Mouse (Mus musculus): Measurements from ENCODE around the gene Mgat4e.
"Not testable (repeated sequence)": the region's sequence is repeated elsewhere in the genome, so short reads cannot be mapped to it uniquely, and the experiment has no call there.

Mgat4e gene

DNA sequence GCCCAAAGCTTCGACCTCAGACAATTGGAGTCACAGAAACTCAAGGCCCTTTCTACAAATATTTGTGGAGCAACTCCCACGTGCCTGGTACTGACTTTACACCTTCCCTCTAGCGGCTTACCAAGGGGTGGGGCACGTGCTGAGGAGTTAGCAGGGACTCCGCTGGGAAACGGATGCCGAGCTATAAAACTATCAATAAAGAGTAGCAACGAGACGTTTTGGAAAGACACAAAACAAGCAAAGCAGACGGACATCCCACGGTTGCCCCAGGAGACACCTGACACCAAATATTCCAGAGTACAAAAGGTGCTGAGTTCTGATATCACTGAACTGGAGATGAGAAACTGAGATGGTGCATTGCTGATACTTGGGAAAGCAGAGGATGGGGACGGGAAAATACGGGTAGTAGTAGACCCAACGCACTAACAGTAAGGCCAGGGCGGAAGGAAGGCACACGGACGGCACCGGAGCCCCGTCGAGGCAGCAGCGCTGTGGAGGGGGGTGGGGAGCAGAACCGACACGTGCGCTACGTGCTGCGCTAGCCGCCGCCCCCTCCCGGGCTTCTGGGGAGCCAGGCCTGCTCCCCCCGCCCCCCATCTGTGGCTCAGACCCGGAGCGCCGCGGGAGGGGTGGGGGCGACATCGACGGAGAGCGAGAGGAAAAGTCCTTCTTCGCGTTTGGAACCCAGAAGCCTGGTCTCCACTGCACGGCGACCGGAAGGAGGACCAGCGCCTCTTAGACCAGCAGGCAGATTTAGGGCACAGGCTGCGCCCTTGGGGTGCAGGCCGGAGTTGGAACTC is 6.6 kb upstream of the Mgat4e start:
- peak in 1 of 2 experiments; percentile 12 for DNase-seq (ENCODE audit: low spot score in 2 of 2)

DNA sequence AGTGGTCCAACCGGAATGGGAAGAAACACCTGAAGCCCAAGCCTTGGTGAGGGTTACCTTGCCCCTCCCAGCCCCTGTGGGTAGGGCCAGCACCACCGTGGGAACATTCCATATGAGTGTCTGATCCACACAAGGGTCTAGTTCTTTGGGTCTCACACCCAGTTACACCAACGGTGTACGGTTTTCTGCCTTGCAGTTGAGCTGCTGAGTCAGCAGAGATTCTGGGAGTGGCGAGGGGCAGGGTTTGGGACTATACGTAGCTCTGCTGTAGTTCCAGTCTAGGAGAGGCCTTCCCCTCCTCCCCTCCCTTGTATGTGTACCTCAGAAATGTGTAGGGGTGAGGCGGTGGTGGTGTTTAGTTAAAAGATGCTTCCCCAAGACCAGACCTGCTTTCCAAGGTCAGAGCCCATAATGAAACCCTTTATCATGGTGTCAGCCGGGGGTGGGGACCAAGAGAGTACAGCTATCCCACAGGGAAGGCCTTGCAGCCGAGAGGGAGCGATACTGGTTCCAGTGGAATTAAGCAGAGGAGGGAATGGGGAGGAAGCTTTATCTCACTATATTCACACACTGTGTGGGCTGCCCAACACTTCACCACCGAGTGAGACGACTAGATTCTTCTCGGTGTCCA is 5.9 kb upstream of the Mgat4e start:
- DNase-seq (ENCODE audit: low spot score in 2 of 2): no peak

DNA sequence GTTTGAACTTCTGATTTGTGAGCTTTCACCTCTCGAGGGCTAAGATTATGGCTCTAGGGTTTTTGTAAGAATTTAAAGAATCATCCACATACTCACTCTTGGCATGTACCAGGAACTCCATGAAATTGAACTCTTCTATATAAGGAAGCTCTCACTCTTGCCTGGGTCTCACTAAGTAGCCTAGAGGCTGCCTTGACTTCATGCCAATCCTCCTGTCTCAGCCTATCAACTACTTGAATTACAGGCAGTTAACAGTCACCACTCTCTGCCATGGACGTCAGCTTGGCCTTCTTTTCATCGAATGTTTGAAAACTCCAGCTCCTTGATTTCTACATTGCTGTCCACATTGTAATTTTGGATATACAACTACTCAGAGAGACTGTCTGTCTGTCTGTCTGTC is 2.9 kb upstream of the Mgat4e start:
- no peak for DNase-seq (ENCODE audit: low spot score in 2 of 2)

DNA sequence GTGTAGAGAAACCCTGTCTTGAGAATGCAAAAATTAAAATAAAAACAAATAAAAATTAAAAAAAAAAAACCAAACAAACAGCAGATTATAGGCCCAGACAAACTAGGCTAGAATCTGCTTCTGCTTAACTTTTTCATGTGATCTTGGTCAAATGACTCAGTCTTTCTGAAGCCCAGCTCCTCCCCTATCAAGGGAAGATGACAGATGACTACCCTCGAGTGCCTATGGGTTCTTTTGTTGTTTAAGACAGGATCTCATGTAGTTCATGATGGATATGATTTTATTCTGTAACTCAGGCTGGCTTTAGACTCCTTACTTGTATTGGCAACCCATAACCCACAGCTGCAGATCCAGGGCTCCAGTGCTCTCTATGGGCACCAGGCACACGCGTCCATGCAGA is 2.4 kb upstream of the Mgat4e start:
- DNase-seq (ENCODE audit: low spot score in 2 of 2): no peak

DNA sequence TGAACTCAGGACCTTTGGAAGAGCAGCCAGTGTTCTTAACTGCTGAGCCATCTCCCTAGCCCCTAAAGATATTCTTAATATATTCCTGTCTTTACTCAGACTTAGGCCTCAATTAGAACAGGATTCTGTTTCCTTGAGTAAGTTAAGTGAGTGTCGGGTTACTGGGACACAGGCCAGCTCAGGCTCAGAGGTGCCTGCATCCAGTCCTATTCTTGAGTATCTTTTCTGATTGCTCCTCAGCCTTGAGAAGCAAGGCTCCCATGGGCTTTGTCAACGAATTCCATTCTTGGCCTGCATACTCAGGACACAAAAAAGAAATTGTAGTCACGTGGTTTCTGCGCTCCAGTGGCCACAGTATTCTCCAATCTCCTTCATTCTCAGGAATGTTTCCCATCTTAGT is 1.3 kb downstream of the Mgat4e start:
- no peak for DNase-seq (ENCODE audit: low spot score in 2 of 2)

DNA sequence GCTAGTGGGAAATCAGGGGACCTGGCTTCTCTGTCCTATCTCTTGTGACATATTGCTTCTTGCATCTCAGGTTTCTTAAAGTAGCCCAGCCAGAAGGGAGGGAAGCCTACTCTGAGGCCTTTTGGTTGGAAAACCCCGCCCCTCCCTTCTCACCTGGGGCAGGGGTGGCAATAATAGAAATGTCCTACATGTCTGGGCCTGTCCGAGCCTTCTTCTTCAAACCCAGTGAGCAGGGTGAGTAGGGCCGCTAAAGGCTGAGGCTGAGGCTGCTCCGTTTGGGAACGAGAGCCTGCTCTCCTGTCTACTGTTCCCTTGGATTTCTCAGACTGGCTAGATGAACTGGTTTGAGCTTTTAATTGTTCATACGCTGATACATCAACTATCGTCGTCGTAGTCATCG is 8.9 kb downstream of the Mgat4e start:
- no peak for DNase-seq (ENCODE audit: low spot score in 2 of 2)

DNA sequence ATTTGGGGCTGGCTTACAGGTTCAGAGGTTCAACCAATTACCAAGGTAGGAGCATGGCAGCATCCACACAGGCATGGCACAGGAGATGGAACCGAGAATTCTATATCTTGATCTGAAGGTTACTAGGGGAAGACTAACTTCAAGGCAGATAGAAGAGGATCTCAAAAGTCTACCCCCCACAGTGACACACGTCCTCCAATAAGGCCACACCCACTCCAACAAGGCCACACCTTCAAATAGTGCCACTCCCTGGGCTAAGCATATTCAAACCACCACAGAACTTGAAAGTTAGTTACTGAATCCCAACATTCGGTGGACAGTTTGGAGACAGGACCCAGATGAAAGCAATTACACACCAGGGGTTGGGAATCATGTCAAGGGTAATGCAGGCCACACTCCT is 14.0 kb downstream of the Mgat4e start:
- no peak for DNase-seq (ENCODE audit: low spot score in 2 of 2)

DNA sequence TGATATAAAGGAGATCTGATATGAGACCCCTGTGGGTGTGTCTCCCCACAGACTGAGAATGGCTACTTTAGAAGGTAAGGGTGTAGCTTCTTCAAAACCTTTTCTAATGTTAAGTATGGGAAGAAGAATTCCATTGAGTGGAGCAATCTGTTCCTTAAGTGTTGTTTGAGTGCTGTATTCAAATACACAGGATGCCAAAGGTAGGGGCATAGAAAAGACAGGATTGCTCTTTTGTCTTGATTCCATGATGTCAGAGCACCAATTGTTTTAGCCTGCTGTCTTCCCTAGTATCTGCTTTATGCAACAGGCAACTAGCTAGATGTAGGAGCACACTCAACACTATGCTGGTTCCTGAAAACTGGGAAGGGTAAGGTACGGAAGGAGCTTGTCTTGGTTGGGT is 14.4 kb downstream of the Mgat4e start:
- no peak for DNase-seq (ENCODE audit: low spot score in 2 of 2)

DNA sequence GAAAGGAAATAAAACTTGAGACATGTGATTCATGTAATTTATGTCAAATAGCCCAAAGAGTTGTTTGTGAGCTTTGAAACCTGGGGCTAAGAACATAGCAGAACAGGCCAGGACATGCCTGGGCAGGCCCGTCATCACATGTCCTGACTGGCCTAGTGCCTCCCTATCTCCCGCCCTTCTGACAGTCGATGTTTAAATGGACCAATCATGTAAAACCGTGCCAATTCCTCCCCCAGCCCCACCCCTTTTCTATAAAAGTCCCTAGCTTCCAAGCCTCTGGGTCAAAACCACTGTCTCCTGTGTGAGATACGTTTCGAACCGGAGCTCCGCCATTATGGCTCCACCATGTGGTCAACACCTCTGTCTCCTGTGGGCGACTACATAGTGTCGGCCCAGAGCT is 15.8 kb downstream of the Mgat4e start:
- DNase-seq (ENCODE audit: low spot score in 2 of 2): not testable (repeated sequence)

DNA sequence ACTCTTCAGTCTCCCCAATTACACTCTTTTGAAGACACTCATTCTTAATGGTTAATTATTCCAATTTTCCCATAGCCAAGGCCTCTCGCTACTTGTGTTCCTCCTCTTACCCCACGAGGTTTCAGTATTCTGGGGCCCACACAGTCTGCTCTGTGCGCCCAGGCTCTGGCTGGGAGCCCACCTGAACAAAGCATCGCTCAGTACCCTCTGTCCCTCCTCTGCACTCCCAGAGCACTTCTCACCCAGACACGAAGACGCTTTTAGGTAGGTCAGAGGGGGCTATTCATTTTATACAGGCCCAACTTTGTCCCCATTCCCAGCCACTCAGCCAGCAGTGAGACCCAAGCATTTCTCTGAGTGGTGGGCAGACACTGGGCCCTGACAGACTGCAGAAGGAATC is 18.9 kb downstream of the Mgat4e start:
- no peak for DNase-seq (ENCODE audit: low spot score in 2 of 2)

DNA sequence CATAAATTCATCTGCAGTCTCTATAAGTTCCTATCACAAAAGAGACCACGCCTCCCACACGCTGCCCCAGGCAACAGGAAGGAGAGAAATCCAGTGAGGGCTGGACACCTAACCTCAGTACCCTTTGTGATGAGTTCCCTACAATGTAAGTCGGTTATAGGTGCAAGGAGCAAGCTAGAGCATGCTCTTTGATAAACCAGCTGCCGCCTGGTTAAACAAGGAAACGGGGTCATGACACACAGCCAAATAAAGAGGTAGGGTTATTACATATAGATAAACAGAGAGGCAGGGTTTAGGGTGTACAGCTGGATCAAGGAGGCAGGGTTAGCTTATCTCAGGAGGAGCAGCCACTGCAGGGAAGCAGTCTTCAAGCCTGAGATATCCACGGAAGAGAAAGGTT is 22.7 kb downstream of the Mgat4e start:
- DNase-seq (ENCODE audit: low spot score in 2 of 2): no peak

DNA sequence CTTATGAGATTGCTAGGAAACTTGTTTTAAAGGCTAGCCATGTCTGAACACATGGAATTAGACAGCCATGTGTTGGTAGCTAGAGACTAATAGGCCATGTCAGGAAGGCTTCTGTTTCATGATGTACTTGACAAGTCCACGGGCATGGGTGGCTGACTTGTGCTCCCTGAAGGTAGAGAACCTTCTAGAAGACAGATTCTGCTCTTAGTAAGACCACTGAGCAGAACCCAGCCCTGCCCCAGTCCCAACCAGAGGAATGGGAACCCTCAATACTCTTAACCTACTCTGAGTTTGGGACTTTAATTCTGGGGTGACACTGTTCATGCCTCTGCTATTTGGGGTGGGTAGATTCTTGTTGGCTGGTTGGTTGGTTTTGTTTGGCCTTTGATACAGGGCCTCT is 24.5 kb downstream of the Mgat4e start:
- DNase-seq (ENCODE audit: low spot score in 2 of 2): no peak

DNA sequence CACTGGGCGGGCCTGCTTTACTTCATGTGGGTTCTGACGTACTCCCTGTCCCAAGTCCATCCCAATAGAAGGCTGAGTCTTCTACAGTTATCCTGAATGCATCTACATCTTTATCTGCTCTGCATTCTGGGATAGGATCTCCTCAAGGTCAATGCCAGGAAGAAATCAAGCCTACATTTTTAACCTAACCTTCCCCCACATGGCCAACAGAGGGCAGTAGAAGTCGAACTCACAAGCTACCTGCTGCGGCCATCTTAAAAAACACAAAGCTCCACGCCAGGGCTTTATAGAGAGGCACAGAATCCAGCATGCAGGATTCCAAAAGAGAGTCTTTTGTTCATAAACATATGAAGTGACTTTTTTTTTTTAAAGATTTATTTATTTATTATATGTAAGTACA is 25.1 kb downstream of the Mgat4e start:
- DNase-seq (ENCODE audit: low spot score in 2 of 2): no peak

DNA sequence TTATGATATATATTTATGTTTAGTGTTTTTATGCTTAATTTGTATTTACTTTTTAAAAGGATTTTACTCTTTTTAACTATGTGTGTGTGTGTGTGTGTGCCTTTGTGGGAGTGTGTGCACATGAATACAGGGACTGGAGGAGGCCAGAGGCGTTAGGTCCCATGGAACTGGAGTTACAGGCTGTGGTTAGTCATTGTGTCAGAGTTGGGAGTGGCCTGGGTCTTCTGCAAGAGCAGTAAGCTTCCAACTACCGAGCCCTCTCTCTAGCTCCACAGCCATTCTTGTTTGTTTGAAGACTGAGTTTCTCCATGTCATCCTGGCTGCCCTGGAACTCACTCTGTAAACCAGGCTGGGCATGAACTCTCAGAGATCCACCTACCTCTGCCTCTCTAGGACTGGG is 27.2 kb downstream of the Mgat4e start:
- DNase-seq (ENCODE audit: low spot score in 2 of 2): no peak

DNA sequence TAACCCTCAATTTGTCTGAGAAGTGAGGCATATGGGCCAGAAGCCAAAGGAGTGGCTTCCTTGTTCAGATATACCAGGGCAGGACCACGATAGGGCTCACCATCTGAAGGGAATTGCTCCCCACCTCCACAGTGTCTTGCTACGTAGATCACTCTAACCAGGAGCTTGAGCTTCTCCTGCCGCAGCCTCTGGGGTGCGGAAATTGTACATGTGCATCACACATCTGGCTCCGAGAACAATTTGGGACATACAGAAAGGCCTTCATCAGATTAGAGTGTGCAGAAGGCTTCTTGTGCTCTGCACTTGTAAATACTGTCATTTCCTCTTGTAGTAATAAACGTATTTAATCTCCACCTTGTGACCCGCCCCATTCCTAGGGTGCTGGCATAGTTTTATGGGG is 28.3 kb downstream of the Mgat4e start:
- DNase-seq (ENCODE audit: low spot score in 2 of 2): no peak

DNA sequence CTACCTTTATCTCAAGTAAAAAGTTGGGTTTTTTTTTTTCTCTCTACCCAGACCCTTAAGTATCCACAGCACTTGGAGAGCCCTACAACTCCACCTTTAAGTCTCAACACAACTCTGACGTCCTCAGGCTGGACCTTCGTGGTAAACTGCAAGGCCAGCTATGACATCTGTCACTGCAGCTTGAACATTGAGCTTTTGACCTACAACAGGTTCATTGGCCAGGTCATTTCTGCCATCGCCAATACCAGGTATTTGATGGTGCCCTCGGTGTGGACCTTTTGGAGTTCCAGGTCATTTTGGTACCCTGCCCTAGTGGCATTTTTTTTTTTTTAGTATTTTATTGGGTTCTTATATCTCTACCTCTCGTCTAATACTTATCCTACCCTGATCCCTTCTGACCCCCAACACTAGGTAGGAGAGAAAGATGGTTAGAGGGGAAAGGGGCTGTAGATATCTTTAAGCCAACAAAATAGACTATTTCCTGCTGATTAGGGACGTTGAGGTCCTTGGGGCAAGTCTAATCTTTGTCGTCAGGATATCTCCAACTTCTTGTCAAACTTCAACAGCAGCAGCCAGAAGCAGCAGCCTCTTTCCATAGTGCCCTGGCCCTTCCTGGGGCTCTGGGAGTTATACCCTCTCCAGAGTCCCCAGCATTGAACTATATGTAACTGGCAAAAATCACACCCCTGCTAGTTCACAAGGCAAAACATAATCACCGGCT is 29.3 kb downstream of the Mgat4e start:
- DNase-seq (ENCODE audit: low spot score in 2 of 2): no peak

DNA sequence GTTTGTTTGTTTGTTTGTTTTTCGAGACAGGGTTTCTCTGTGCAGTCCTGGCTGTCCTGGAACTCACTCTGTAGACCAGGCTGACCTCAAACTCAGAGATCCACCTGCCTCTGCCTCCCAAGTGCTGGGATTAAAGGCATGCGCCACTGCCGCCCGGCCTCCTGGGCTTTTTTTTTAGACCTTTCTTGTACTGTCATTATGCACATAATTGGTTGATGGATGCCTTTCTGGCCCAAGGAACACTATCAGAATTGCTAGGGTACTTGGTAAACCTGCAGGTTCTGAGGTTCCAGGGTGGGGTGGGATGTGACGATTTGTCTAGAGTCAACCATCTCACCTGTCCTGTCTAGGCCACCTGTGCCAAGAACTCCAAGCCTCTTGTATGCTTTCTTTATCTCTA is 30.3 kb downstream of the Mgat4e start:
- DNase-seq (ENCODE audit: low spot score in 2 of 2): not testable (repeated sequence)

DNA sequence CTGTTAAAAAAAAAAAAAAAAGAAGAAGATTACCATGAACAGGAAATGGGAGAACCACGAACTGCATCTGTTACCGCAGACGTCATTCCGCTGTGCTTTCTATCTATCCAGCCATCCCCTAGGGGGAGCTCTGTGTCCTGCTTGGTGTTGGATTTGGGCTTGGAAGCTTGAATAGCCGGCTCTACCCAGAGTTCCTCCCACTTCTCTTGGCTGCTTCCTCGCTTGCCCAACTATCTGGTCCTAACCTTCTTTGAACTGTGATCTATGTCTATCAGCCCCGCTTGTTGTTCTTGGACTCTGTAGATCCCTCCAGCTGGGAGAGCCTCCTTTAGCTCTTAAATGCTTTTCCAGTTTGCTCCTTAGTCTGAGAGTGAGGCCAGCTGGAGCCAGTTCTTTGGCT is 30.8 kb downstream of the Mgat4e start:
- peak; percentile 55 to 72 for DNase-seq (ENCODE audit: low spot score in 2 of 2)

DNA sequence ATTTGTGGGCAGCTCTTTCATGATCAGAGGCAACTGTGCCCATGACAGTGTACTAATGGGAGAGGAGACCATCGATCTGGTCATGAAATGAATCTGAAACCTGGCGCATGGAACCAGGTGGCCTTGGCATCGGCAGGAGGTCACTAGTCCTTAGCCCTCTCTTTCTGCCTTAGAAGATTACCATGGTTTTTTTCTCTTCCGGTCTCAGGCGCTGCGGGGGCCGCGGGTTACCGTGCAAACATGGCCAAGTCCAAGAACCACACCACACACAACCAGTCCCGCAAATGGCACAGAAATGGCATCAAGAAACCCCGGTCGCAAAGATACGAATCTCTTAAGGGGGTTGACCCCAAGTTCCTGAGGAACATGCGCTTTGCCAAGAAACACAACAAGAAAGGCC is 31.6 kb downstream of the Mgat4e start:
- not testable (repeated sequence) for DNase-seq (ENCODE audit: low spot score in 2 of 2)

DNA sequence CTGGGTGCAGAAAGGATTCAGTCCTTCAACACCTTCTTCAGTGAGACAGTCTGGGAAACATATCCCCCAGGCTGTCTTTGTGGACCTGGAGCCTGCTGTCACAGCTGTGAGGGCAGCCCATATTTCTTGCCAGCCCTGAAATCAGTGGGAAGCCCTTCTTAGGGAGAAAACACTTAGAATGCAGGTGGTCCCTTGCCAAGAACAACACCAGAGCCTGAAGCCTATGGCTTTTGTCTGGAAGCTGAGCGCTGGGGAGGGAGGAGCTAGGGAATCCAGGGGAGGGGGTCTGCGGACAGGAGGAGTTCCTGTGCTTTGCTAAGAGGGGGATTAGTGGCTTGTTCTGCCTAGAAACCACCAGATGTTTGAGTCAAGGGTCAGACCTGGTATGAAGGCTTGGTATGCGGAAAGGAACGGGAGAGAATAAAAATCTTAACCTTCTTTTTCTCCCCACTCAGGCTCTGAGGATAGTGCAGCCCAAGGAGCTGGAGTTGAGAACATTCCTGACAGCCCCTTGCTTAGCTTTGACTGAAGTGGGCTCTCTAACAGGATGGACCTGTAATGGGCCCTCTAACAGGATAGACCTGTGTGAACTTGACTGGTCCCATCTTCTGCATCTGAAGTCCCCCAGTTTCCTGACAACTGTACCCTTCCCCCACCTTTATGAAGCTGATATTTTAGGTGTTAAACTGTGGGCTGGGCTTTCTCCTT is 32.8 kb downstream of the Mgat4e start:
- no peak for DNase-seq (ENCODE audit: low spot score in 2 of 2)

DNA sequence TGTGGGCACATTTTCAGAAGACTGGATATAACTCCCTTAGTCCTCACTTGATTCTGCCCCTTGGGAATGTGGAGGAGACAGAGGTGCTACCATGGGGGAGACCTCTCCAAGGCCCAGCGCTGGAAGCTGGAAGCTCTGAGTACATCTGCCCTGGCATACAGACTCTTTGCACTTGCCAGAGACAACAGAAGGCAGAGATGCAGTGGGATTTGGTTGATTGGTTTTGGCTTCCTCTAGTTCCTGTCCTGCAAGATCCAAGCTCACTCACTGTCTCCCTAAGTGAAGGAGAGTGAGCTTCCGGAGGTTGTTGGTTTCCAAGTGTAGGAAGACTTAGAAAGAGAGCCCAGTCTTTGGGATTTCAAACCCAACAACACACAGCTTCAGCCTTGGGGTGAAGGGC is 33.6 kb downstream of the Mgat4e start:
- no peak for DNase-seq (ENCODE audit: low spot score in 2 of 2)

DNA sequence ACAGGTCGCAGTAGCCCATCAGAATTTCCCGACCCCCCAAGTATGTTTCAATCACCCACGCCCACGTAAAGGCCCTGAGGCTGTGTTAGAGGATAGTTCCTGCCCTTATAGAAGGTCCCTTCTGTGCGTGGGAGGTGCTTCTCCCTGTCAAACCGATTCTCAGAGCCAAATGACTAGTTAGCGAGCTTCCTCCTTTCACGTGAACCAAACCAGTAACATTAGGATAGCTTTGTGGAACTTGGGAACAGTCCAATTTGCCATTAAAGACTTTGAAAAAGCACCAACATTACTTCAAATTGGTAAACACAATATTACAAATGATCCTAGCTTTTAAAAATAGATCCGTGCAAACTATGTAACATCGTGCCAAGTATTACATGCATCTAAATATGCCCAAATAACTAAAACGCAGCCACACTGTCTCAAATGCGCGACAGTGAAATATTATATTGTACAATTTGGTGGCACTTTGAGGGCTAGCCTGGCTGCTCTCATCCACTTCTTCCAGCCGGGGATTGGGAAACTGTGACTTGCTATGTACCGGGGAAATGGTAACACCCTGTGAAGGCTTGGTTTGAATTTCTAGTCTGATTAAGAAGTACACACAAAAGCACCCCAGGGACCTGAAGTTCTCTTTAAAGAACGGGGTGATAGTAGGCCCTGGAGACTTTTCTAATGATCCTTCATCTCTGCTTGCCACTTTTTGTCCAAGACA is 35.4 kb downstream of the Mgat4e start:
- DNase-seq (ENCODE audit: low spot score in 2 of 2): no peak

All from spleen, postnatal 14 days (tissue).